Mouse (Mus musculus): ENCODE measurements around the gene Rad18.

- TF ChIP-seq CTCF (IDR thresholded peaks at IDR 0.05; ENCODE audit: borderline replicate concordance, insufficient read depth, low read length), result no peak
- no peak for TF ChIP-seq POLR2A (IDR thresholded peaks at IDR 0.05; ENCODE audit: low read depth, low read length)
These were observed 20.7 kb upstream of the Rad18 start for GRCm38 (mm10) chr6:112717168-112717567.

Data from embryonic fibroblast, embryonic 13.5 days (primary cell).